Mouse (Mus musculus) hindbrain, embryonic 16.5 days (tissue): ENCODE measurements at regions not wholly inside any gene's neighbourhood (a gene's known extent, or its start where the extent isn't known, plus 50 kb on each side); places are given as distances from the start of the nearest gene placed in this dataset.
"Not testable (repeated sequence)": the region's sequence is repeated elsewhere in the genome, so short reads cannot be mapped to it uniquely, and the experiment has no call there.

Source experiments
- ATAC-seq: fragments of 200-750 bp; cut with Nextera tagmentation; 2 replicates; pipeline ENCODE4 v1.8.0; 2017; ENCODE audit warnings: moderate TSS enrichment, moderate library complexity
- H3K27ac ChIP-seq: fragments of 300-500 bp; sonication (generic); 2 replicates; pipeline ENCODE4 v1.5.1; 2014; ENCODE audit warnings: low read depth, mild to moderate bottlenecking, control low read depth, low read length, moderate library complexity
- H3K27me3 ChIP-seq: fragments of 300-500 bp; sonication (generic); replicated peaks from 2 replicates; pipeline ENCODE4 v1.6.1; 2014; ENCODE audit warnings: low read length; ENCODE audit not compliant: control insufficient read depth, insufficient read depth
- H3K36me3 ChIP-seq: fragments of 300-500 bp; sonication (generic); 2 replicates; pipeline ENCODE4 v1.6.1; 2014; ENCODE audit warnings: mild to moderate bottlenecking, low read length, moderate library complexity, mixed read lengths; ENCODE audit not compliant: control insufficient read depth, insufficient read depth
- H3K4me1 ChIP-seq: fragments of 300-500 bp; sonication (generic); 2 replicates; pipeline ENCODE4 v1.6.1; 2014; ENCODE audit warnings: low read depth, low read length; ENCODE audit not compliant: control insufficient read depth, insufficient read depth
- H3K4me2 ChIP-seq: fragments of 300-500 bp; sonication (generic); 2 replicates; pipeline ENCODE4 v1.6.1; 2014; ENCODE audit warnings: mild to moderate bottlenecking, low read length, control low read depth, moderate library complexity
- H3K4me3 ChIP-seq: fragments of 300-500 bp; sonication (generic); 2 replicates; pipeline ENCODE4 v1.5.1; 2014; ENCODE audit warnings: mild to moderate bottlenecking, low read length, control low read depth, moderate library complexity
- H3K9ac ChIP-seq: fragments of 300-500 bp; sonication (generic); 2 replicates; pipeline ENCODE4 v1.6.1; 2014; ENCODE audit warnings: low read depth, mild to moderate bottlenecking, control low read depth, low read length, moderate library complexity
- H3K9me3 ChIP-seq: fragments of 300-500 bp; sonication (generic); 2 replicates; pipeline ENCODE4 v1.6.1; 2014; ENCODE audit warnings: mild to moderate bottlenecking, low read length, moderate library complexity; ENCODE audit not compliant: control insufficient read depth
- WGBS: fragments of 180-500 bp; shearing (Covaris S2); extraction: QIAGEN DNeasy Blood & Tissue Kit; methylation state at CpG from one replicate; pipeline ENCODE4 v1.1.7; 2014; 5-methylcytosine and 5-hydroxymethylcytosine counted together

DNA sequence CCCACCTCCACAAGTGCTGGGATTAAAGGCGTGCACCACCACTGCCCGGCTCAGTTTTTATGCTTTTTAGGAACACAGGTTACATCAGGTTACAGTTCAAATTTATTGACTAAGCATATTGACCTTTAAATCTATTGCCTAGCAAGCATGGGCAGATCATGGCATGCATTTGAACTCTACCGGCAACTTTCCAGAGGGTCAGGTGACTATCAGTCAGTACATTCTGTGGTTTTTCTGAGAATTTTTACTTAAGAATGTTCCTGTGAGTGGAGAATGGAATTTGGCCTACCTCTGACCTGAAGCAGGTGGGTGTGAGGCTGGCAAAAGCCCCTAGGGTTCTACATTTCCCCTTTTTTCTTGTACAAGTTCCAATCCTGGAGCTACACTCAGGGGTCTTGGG, 332.4 kb upstream of the Kynu start:
- no peak overlapping the region for H3K4me2 ChIP-seq
- H3K9me3 ChIP-seq: no peaks in the 10 kb centered on the region
- H3K27me3 ChIP-seq: no peaks in the 10 kb centered on the region
- H3K9ac ChIP-seq: no peak overlapping the region
- H3K4me3 ChIP-seq: no peak overlapping the region
- H3K27ac ChIP-seq: no peak overlapping the region
- ATAC-seq: no peak
- WGBS: 91% methylated on average over 3 of the region's 3 CpGs
- no peaks in the 10 kb centered on the region for H3K36me3 ChIP-seq
- H3K4me1 ChIP-seq: no peaks in the 10 kb centered on the region

- not testable (repeated sequence) for ATAC-seq, H3K9ac ChIP-seq, H3K4me3 ChIP-seq, H3K27ac ChIP-seq, H3K9me3 ChIP-seq, H3K4me1 ChIP-seq, H3K36me3 ChIP-seq, H3K27me3 ChIP-seq, H3K4me2 ChIP-seq
- WGBS: 82% methylated on average over 1 of the region's 1 CpGs
These were observed 330.4 kb upstream of the Kynu start for GRCm38 (mm10) chr2:43224728-43225127.

GRCm38 (mm10) chr2:43246786-43247185, 308.3 kb upstream of the Kynu start:
- H3K9ac ChIP-seq: no peak overlapping the region
- no peak for ATAC-seq
- no peaks in the 10 kb centered on the region for H3K9me3 ChIP-seq
- 68% methylated on average over 3 of the region's 3 CpGs for WGBS
- H3K4me2 ChIP-seq: no peak overlapping the region
- no peaks in the 10 kb centered on the region for H3K4me1 ChIP-seq
- no peaks in the 10 kb centered on the region for H3K27me3 ChIP-seq
- no peak overlapping the region for H3K27ac ChIP-seq
- no peak overlapping the region for H3K4me3 ChIP-seq
- no peaks in the 10 kb centered on the region for H3K36me3 ChIP-seq

DNA sequence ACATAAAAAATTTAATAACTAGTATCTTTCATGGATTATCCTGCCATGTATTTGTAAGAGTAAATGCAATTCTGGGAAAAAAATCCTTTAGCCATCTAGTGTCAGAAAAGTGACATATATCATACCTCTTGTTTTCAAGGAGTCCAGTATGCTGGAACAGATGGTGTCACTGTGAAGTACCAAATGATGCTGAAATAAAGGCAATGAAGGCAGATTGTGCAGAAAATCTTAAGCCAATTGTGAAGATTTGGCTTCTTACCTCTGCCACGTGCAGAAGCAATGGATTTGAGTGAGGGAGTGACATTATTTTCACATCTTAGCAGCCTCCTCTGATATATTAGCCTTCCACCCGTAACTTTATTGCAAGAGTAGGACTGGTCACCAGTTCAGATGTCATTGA, 306.5 kb upstream of the Kynu start:
- Histone ChIP-seq H3K36me3 (no peaks in the 10 kb centered on the region), H3K27ac (no peak overlapping the region), H3K9me3 (no peaks in the 10 kb centered on the region), H3K4me1 (no peaks in the 10 kb centered on the region), H3K4me2 (no peak overlapping the region), H3K4me3 (no peak overlapping the region), H3K9ac (no peak overlapping the region), H3K27me3 (no peaks in the 10 kb centered on the region)
- no peak for ATAC-seq
- WGBS: 60% methylated on average over 2 of the region's 2 CpGs

- H3K4me3 ChIP-seq: no peak overlapping the region
- no peak overlapping the region for H3K27ac ChIP-seq
- no peaks in the 10 kb centered on the region for H3K36me3 ChIP-seq
- no peaks in the 10 kb centered on the region for H3K4me1 ChIP-seq
- H3K27me3 ChIP-seq: no peaks in the 10 kb centered on the region
- 81% methylated on average over 3 of the region's 3 CpGs for WGBS
- H3K9ac ChIP-seq: no peak overlapping the region
- no peak for ATAC-seq
- H3K4me2 ChIP-seq: no peak overlapping the region
- no peaks in the 10 kb centered on the region for H3K9me3 ChIP-seq
These were observed 300.4 kb upstream of the Kynu start for GRCm38 (mm10) chr2:43254709-43255108.

DNA sequence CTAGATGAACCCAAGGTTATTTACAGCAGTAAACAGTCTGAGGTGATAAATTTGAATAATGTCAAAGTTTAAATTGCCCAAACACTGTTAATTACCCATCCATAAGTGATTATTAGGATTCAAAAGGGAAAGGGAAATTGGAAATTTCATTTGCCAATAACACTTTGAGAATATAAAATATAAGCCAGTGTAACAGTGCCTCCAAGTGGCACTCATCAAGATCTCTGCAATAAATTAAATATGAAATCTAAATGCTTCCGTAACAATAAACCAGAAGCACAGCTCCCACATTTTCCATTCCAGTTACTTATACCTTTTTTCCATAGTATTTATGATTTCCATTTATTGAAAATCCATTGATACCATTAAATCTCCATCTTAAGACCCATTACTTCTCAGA, 284.3 kb upstream of the Kynu start:
- ATAC-seq: no peak
- no peak overlapping the region for H3K9ac ChIP-seq
- H3K4me3 ChIP-seq: no peak overlapping the region
- H3K36me3 ChIP-seq: no peaks in the 10 kb centered on the region
- H3K9me3 ChIP-seq: no peaks in the 10 kb centered on the region
- H3K4me2 ChIP-seq: no peak overlapping the region
- WGBS: 74% methylated on average over 1 of the region's 1 CpGs
- no peaks in the 10 kb centered on the region for H3K27me3 ChIP-seq
- no peaks in the 10 kb centered on the region for H3K4me1 ChIP-seq
- no peak overlapping the region for H3K27ac ChIP-seq

DNA sequence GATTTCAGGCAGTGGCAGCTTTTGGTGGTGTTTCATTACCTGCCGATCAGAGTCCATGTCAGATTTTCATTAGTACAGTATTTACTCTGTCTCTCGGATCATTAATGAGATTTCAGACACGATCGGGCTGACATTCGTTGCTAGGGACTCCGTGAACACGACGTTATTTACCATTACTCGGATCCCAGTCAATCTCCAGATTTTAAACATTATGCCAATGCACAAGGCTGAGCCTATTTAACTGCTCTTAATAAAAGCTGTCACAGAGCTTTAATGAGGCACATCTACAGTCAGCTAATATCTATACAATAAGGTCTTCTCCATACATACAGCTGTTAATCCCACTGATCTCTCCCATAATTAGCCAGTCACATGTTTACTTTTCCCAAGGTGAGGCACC, 283.0 kb upstream of the Kynu start:
- Histone ChIP-seq H3K4me2 (peak overlapping the region; percentile 5; the same call in 1 of the 2 replicates), H3K36me3 (no peaks in the 10 kb centered on the region), H3K27ac (no peak overlapping the region), H3K4me1 (no peaks in the 10 kb centered on the region), H3K27me3 (no peaks in the 10 kb centered on the region), H3K9ac (no peak overlapping the region), H3K9me3 (no peaks in the 10 kb centered on the region), H3K4me3 (no peak overlapping the region)
- WGBS: 43% methylated on average over 9 of the region's 9 CpGs
- ATAC-seq: no peak

DNA sequence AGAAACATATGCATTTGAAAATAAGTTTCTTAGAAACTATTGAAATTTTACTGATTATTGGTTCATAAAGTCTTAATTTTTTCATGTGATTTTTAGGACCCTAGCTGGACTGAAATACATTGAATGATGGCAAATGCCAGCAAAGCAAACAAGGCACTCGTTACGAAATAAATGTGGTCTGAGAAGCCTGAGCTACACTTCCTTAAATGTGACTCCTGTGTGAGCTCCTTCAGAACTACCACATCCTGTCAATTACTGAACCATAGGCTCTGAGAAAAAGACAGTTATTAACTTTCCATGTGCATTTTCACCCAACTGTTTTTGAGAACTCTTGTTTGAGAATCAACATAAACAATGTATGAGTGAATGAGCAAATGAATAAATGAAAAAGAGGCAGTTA, 281.1 kb upstream of the Kynu start:
- Histone ChIP-seq H3K27ac (no peak overlapping the region), H3K4me1 (no peaks in the 10 kb centered on the region), H3K36me3 (no peaks in the 10 kb centered on the region), H3K9ac (no peak overlapping the region), H3K4me2 (no peak overlapping the region), H3K27me3 (no peaks in the 10 kb centered on the region), H3K4me3 (no peak overlapping the region), H3K9me3 (no peaks in the 10 kb centered on the region)
- ATAC-seq: no peak
- 92% methylated on average over 2 of the region's 2 CpGs for WGBS

DNA sequence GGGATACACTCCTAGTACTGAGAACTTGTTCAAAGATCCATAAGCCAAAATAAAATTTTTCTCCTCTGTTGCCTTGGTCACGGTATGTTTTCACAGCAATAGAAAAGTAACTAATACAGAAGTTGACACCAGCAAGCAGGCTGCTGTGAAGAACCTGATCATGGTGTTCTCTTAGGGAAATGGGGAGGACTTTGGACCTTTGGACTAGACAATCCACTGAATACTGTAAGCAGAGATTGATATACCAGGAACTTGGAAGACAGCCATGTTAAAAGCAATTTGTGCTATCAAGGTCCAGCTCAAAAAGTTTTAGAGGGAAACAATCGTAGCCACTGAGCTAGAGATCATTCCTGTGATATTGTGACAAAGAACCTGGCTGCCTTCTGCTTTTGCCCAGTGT, 259.3 kb upstream of the Kynu start:
- no peak overlapping the region for H3K9ac ChIP-seq
- 93% methylated on average over 2 of the region's 2 CpGs for WGBS
- no peaks in the 10 kb centered on the region for H3K4me1 ChIP-seq
- H3K4me3 ChIP-seq: no peak overlapping the region
- no peak overlapping the region for H3K4me2 ChIP-seq
- no peaks in the 10 kb centered on the region for H3K27me3 ChIP-seq
- no peaks in the 10 kb centered on the region for H3K9me3 ChIP-seq
- ATAC-seq: no peak
- no peaks in the 10 kb centered on the region for H3K36me3 ChIP-seq
- no peak overlapping the region for H3K27ac ChIP-seq

DNA sequence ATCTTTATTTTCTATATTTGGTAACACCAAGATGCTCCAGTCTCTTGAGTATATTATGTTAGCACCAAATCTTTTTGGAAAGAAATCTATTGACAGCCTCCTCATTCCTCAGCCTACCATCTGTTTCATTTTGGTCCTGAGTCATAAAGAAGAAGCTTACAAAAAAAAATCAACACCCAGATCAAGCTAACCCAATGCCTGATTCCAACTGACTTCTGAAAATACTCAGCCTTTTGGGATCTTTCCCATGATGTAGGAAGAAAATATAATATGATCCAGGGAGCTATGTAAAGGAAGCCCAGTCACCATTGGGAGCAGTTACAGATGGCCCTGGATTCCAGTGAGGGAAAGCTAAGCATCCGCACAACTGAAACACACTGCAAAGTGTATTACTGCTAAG, 231.3 kb upstream of the Kynu start:
- Histone ChIP-seq H3K9me3 (no peaks in the 10 kb centered on the region), H3K4me1 (no peaks in the 10 kb centered on the region), H3K4me3 (no peak overlapping the region), H3K9ac (no peak overlapping the region), H3K27me3 (no peaks in the 10 kb centered on the region), H3K4me2 (no peak overlapping the region), H3K27ac (no peak overlapping the region), H3K36me3 (no peaks in the 10 kb centered on the region)
- ATAC-seq: no peak
- 89% methylated on average over 1 of the region's 1 CpGs for WGBS
